Mouse (Mus musculus) stomach, postnatal 0 days (tissue): ENCODE data around the gene Parp12.
A peak's percentile ranks its signal among the peaks of the same experiment; 100 is the strongest.

Experiments
- CTCF ChIP-seq: IDR thresholded peaks from 2 replicates; pipeline ENCODE4 v1.5.1; 2016; ENCODE audit warnings: antibody characterized with exemption, low read depth, mild to moderate bottlenecking, moderate library complexity
- EP300 ChIP-seq: optimal IDR thresholded peaks from 2 replicates; pipeline ENCODE3; 2016; ENCODE audit warnings: antibody characterized with exemption

GRCm38 (mm10) chr6:39058389-39058788 is 59.8 kb downstream of the Parp12 start:
- TF ChIP-seq EP300: no peak
- TF ChIP-seq CTCF: peak; percentile 62
